Mouse (Mus musculus): ENCODE data around the gene Slc25a51. TPM values are rescaled to one million over a fixed set of nuclear protein-coding genes. Genes with fewer than 3 reads are reported as not detected.

Gene Slc25a51
- total RNA-seq (2021) (100 to 1,000 TPM; 298 to 434 TPM), polyA plus RNA-seq (2012; rRNA removed) (136 and 197 TPM in 2 replicates)
- long read RNA-seq, full-length matches to known transcripts: 101 of 106 reads
- long read RNA-seq, partial matches to known transcripts: 0 of 106 reads
- long read RNA-seq, other reads (novel, unspliced or antisense): 5 of 106 reads

DNA sequence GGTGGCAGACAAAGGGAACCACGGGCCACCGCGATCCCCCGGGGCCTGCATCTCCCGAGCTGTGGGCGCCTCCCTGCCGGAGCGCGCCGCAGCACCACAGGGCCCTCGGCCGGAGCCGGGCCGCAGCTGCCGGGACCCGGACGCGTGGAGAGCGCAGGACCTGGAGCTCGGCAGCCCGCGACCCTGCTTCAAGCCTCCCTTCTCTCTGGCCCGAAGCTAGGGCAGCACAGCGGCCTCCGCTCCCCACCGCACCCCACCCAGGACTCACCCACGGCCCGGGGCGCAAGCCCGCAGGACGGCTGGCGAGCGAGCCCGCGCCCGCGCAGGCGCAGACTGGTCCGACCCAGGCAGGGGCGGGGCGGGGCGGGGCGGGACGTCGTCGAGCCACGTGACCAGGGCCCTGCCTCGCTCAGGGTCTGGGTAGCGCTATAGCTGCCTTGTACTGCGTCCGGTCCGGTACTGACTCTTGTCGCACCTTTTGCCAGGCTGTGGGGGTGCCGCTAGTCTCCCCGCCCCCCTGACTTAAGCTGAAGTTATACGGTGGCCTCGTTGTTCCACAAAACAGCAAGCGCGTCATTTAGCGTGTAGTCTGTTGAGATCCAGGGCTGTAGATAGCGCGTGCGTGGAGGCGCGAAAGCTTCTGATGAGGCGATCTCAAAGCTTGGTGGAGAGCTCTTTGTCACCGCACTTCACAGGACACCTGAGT, at the start of gene Slc25a51:
Gene Slc25a51, minus strand, starts transcription at position 340 of the 706 bp plus-strand sequence.
- peak; percentile 95 for DNase-seq

DNA sequence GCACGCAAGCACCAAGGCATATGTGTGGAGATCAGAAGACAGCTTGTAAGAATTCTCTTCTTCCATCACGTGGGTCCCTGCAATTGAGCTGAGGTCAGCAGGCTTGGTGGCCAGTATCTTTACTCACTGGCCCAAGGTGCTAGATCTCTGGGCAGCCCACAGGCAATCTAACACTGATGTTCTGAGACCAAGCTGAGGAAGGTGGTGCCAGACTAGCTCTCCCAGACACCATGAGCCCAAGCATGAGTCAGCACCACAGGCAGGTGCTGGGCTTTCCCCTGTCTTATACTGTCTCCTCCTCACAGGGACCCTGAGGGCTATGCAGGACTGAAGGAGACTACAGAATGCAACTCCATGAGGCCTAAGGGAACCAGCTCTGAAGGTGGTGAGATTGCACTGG, 49.0 kb upstream of the Slc25a51 start:
- DNase-seq: no peak

DNA sequence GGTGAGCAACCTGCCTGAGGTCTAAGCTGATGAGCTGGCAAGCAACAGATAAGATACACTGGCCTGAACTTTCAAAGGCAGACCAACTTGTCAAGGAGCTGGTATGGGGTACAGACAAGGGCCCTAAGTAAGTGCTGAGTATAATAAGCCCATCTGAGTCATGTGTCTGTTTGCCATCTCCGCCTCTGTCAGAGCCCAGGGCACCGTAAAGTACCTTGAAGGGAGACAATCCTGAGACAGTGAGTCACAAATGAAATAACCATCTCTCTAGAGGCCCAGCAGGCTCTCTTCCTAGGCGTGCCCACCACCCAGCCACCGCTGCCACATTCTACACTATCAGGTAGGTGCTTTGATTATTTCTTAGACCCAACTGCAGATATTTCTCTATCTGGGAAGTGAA, 46.4 kb upstream of the Slc25a51 start:
- no peak for DNase-seq

DNA sequence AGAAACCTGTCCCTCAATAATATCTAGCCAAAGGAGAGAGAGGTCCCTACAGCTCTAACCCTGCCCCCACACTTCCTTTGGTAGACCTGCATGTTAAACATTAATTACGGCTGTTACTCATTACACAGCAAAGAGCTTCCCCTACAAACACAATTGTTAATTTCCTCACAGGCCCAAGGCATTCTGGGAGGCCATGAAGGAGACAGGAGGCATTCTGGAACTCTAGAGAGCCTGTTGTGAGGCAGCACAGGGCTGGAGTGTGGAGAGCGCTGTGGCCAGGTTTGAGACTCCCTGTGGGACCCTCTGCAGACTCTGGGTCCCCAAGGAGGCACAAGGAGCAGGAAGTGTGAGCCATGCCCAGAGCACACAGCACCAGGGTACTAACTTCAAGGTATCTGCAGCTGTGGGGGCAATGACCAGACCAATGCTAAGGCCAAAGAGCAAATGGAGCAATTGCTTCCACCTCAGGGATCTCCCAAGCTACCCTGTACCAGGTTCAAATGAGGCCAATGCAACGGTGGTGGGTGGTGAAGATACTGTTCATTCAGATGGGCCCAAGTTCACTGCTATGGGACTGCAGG, 44.8 kb upstream of the Slc25a51 start:
- peak; percentile 28 for DNase-seq

DNA sequence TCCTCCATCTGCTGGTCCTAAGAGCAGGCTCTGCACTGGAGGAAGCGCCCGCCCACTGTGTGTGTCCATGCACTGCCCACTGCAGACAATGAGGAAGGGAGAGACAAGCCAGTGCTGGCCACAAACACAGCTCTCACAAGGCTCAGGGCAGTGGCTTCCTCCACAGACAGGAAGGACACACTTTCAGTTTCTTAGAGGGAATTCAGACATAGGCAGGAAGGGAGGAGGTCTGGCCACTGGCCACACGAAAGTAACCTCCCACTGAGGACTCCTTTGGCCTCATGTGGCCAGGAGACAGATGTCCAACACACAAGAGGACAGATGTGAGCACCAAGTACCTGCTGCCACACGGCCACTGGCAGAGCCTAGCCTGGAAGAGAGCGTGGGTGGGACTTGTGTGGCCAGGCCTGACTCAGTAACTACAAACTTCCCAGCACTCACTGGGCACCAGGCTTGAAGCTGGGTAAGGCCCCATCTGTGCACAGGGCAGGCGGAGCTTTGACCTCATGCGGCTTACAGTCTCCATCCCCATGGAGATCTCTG, 44.1 kb upstream of the Slc25a51 start:
- peak; percentile 60 for DNase-seq

DNA sequence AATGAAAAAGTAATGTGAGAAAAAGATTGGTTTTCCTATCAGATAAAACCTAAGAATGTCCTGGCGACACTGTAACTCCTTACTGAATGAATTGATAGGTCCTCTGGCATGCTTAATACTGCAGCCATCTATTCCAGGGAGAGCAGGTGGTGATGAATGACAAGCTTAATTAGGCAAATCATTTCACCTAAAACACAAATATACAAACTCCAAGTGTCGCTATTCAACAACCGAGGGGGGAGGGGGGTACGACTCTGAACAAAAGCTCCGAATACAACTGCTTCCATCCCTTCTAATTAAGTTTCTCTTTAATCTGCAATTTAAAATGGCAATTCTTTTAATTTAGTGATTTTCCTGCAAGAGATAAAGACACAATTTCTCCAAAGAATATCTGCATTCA, 40.4 kb upstream of the Slc25a51 start:
- DNase-seq: no peak

DNA sequence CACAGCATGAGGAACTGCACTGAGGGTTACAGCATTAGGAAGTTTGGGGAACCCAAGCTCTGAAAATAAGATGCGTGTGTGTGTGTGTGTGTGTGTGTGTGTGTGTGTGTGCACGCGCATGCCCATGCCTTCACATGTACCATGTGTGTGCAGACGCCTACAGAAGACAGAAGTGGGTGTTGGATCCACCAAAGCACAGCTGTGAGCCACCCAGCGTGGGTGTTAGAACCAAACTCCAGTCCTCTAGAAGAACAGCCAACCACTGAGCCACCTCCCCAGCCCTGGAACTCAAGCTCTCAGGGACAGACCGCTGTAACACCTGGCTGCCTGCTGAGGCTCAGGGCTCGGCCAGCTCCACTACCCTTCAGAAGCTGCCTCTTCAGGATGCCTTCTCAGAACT, 39.9 kb upstream of the Slc25a51 start:
- DNase-seq: no peak

DNA sequence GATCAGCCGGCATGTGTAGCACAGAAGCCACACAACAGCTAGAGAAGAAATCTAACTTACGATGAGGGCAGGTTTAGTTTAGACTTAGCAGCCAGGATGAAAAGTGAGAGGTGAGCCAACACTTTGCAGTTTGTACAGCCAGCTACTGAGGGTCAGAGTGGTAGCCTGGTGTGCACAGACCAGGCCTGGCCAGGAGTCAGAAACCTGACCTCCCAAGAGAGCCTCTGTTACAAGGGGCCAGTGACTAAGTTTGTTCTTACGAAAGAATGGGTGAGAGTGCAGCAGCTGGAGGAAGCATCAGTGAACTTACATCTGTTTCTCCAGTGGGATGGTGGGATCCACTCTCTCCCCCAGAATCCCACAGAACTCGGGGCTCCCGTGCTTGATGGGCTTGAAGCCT, 38.6 kb upstream of the Slc25a51 start:
- DNase-seq: peak; percentile 76

DNA sequence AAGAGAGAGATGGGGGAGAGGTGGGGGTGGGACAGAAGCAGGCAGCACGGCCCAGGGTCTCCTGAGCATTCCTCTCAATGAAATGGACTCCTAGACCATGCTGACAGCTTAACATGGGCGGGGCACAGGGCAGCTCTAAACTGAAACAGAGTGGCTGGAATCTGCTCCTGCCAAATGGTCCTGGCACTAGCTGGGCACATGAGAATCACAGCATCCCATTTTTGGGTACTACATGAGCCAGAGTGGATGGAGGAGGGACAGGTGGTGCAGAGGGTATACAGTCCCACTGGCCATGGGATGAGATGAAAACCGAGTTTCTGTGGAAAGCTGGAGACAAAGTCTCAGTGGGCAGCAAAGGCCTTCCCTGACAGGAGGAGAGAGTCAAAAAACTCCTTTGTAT, 36.7 kb upstream of the Slc25a51 start:
- no peak for DNase-seq

DNA sequence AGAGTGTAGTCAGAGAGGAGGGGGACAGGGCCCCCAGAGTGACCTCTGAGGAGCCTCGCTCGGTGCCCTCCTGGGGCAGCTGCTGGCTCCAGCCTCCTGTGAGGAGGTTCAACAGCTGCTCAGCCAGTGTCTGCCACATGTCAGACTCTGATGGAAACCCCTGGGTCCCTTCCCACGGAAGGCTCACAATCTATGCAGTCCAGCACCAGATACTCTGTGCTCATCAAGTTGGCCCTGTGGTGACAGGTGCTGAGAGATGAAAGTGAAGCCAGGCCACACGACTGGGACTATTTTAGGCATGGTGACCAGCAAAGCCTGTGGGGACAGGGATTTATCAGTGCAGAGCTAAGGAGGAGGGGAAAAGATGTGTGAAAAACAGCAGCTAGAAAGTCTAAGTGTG, 36.2 kb upstream of the Slc25a51 start:
- no peak for DNase-seq

DNA sequence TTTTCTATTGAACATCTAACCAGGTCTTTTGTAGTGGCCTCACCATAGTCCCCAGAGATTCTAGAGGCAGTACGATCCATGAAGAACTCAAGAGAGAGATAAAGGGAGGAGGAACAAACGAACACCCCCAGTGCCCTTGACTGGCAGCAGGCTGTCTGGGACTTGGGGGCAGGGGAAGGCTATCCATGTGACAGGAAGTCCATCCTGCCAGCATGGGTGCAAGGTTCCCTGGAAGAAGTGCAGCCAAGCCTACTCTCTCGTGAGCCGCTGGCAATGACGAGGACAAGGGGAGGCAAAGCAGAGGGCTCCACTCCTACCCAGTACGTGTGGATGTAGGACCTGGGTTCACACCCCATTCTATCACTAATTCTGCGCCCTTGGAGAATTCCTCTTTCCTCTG, 35.1 kb upstream of the Slc25a51 start:
- no peak for DNase-seq

DNA sequence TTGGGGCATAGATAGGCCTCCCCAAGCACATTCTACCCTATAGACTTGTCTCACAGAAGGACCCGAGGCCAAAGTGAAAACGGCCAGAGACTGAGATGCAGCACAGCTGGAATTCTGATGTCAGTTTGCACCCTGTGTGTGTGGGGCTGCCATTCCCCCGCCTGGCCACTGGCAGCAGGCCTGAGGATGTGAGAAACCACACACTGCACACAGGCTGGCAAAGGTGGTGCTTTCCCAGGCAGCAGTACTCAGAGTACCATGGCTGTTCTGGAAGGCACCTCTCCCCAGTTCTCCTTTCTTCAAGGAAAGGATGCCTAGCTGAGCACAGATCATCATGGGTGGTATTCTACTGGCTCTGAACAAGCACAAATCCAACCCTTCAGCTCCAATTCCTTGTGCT, 33.7 kb upstream of the Slc25a51 start:
- DNase-seq: no peak

DNA sequence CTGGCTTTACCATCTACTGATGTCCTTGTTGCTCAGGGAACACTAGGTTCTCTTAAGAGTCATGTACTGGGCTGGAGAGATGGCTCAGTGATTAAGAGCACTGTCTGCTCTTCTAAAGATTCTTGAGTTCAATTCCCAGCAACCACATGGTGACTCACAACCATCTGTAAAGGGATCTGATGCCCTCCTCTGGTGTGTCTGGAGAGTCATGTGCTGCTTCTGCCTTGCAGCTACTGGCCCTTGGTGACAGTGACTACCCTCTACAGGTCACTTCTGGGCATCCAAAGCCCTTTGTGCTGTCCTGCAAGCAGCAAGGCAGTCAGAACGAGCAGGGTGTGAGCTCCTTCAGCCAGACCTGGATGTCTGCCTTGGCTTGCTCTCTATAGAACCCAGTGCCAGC, 33.2 kb upstream of the Slc25a51 start:
- DNase-seq: no peak

DNA sequence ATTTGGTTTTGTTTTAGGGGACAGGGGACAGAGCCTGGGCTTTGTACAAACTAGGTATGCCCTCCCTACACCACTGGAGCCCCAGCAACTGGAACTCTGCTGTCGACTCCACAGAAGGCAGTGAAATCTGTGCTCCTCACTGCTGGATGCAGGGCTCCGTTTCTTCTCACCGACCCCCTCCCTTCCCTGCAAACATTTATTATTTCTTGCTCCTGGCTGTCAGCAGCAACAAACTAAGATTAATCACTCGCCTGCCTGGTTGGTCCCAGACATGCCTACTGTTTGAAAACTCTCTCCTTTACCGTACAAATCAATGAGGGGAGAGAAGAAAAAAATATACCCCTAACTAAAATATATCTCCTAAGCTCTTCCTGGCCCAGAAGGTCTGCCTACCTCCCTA, 30.7 kb upstream of the Slc25a51 start:
- DNase-seq: no peak

DNA sequence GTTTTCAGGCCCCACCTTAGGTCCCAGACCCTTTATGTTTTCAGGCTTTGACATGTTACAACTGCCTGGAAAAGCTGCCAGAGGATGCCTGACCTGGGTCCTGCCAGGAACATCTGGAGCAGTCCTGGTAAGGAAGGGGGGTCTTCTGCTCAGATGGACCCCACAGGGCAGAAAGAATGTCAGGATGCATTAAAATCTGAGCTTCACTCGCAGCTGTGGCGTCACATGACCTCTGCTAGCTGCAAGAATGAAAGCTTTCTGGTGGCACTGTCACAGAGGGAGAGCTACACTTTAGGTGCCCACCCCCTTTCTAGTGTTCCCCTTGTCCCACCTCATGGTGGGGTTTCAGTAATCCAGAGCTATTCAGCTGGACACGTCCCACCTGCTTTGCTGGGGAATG, 28.4 kb upstream of the Slc25a51 start:
- no peak for DNase-seq

DNA sequence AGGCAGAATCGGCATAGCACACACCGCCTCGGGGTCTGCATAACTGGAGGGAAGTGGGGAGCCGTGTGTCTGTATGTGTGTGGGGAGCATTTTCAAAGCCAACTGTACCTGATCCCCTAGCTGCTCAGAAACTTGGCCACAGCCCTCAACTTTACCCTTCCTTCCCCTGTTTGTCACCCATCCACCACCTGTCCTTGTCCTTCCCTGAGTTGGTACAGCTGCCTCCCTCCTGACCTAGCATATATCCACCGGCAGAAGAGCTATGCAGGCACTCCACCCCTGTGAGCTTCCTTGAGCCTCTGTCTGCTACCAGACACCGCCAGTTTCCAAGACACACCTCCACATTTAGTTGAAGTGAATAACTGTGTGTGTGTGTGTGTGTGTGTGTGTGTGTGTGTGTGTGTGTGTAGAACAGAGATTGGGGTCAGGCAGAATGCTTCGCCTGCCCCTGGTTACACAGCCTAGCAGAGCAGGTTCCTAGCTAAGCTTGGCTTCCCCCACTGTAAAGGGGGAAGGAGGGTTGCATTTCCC, 27.9 kb upstream of the Slc25a51 start:
- no peak for DNase-seq

DNA sequence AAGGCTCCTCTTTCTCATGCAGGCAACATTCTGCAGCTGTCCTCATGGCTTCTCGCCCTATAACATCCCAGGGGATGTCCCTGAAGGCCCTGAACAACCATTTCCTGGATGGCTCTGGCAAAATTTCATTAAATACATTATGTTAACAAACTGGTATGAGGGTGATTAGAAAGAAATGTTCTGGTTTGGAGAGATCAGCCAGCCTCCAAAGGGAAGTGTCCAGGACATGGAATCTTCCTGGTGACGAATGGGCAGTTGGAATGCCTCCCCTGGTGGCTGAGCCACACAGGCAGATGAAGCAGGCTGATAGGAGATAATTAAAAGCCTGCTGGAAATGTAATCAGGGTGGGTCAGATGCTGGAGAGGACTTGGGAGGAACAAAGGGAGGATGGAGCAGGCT, 27.3 kb upstream of the Slc25a51 start:
- DNase-seq: no peak

DNA sequence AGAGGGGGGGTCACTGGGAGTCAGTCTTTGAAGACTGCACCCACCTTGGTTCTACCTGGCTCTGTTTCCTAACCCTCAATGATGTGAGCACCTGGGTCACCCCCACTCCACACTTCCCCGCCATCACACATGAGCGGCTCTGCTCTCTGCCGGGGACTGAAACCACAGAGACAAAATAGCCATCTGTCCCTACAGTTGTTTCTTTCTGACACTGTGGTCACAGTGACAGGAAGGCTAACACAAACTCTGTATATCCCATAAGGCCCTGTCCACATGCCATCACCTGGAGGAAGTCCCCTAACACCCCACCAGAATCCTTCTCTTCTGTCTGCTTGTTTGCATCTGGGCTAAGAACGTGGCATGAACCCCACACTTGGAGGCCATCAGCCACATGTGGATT, 26.1 kb upstream of the Slc25a51 start:
- DNase-seq: no peak

DNA sequence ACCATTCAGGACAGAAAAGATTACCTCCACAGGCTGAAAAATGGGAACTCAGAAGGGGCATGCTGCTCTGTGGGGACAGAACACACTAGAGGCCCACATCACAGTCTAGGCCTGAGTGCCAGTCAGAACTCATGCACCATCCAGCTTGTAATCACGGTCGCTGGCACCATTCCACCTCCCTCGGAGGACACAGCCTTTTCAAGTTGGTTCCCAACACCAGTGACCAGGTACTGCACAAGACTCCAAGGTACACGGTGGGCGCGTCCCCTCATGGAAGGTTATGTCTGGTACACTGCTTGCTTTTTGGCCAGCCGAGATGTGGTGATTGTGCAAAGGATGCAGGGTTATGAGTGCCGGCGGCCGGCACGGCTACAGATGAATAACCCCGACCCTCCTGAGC, 25.5 kb upstream of the Slc25a51 start:
- no peak for DNase-seq

DNA sequence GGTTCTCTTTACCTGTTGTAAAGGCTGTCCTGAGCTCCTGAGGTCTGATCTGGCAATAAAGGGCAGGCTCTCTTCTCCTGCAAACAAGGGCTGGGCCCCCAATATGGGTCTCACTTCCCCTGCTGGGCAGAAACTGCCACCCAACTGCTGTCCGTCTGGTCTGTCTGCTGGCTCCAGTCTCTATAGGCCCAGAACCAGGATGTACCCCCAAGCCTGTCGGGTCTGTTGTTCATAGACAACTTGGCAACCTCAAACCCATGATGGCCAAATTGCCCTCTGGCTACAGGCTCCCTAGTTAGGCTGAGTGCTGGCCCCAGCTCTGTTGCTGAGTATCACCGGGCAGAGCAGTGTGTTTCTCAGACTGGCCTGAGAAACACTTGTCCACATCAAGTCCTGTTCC, 23.2 kb upstream of the Slc25a51 start:
- no peak for DNase-seq

DNA sequence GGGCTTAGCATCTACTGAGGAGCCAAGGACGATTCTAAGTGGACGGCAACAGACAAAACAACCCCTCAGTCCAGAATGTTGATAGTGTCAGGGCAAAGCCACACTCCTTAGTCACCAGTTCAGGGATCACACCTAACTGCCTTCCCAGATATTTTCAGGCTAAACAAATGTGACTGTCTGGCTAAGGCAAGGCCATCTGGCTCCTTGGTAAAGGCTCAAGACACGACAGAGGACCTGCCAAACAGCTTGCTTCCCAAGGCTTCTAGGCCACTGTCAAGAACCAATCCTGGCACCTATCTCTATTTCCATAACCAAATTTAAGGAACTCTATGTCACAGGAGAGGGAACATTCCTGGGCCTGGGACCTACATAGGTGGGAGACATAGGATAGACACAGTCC, 22.8 kb upstream of the Slc25a51 start:
- no peak for DNase-seq

DNA sequence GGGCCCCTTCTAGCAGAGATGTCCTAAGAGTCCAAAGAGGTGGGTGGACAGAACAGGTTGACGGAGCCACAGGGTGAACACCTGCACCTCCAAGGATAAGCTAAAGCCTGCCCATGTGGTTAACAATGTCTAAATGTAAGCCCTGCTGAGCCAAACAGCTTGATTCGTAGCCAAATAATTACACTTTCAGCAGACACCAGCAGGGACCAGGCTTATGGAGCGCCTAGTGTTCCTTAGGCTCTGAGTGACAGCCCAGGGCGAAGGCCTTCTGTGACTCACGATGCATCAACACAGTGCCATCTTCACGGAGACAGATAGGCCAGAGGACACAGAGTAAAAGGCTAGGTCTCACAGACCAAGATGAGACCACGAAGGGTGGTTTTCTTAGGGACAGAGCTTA, 20.9 kb upstream of the Slc25a51 start:
- peak; percentile 74 for DNase-seq

DNA sequence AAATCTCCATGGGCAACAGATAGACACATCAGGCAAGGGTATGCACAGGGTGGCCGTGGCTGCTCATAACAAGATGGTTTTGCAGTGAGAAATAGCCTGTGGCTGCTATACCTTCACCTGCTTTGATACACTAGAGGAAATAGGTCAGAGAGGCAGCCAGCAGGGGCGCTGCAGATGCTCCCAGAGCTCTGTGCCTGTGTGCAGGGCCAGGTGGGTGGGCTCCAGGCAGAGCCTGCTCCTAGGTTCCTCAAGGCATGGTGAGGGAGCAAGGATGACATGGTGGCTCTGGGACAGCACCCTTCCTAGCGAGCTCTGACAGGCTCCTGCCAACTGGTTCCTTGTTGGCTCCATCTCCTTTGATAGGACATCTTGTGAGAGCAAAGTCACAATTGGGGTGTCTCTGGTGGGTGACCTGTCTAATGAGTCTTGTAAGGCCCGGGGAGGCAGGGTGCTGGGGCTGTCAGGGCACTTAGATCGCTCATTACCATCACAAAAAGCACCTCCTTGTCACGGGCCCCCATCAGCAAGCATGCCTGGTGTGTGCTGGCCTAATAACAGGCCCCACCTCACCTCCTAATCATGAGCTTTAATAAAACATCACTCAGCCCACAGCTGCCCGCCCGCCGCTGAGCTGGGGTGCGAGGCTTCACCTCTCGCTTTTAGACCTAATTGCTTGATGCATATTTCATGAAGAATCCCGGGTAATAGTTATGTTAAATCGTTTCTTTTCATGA, 18.3 kb upstream of the Slc25a51 start:
- no peak for DNase-seq

Data from adrenal gland, adult 2 months (tissue).